Mouse (Mus musculus) urinary bladder, postnatal 14 days (tissue): ENCODE measurements around the gene 9930022D16Rik.

Source experiments
- DNase-seq: peaks from one replicate; pipeline ENCODE4 v3.0.0; 2021; ENCODE audit warnings: low spot score

9930022D16Rik gene

GRCm38 (mm10) chr11:109445438-109446035, 31.8 kb downstream of the 9930022D16Rik start:
- no peak for DNase-seq

GRCm38 (mm10) chr11:109451169-109451568, 37.5 kb downstream of the 9930022D16Rik start:
- no peak for DNase-seq

GRCm38 (mm10) chr11:109456261-109456660, 42.5 kb downstream of the 9930022D16Rik start:
- DNase-seq: no peak

GRCm38 (mm10) chr11:109458165-109458564, 44.4 kb downstream of the 9930022D16Rik start:
- DNase-seq: no peak

GRCm38 (mm10) chr11:109460586-109460985, 46.9 kb downstream of the 9930022D16Rik start:
- no peak for DNase-seq

- no peak for DNase-seq
Measured at GRCm38 (mm10) chr11:109465068-109465467, 51.4 kb downstream of the 9930022D16Rik start.

- DNase-seq: no peak
Measured at GRCm38 (mm10) chr11:109466987-109467386, 53.3 kb downstream of the 9930022D16Rik start.

GRCm38 (mm10) chr11:109468133-109468532, 54.4 kb downstream of the 9930022D16Rik start:
- DNase-seq: no peak
